Mouse (Mus musculus) midbrain, embryonic 16.5 days (tissue): ENCODE data around the gene Paxbp1. TPM values are rescaled to one million over a fixed set of nuclear protein-coding genes. Genes with fewer than 3 reads are reported as not detected.

Experiments
- ATAC-seq: fragments of 200-750 bp; cut with Nextera tagmentation; 2 replicates; pipeline ENCODE4 v1.8.0; 2017; ENCODE audit warnings: moderate TSS enrichment
- H3K27ac ChIP-seq: fragments of 300-500 bp; sonication (generic); 2 replicates; pipeline ENCODE4 v1.5.1; 2014; ENCODE audit warnings: mild to moderate bottlenecking, low read length, mixed read lengths
- H3K27me3 ChIP-seq: fragments of 300-500 bp; sonication (generic); 2 replicates; pipeline ENCODE4 v1.6.1; 2014; ENCODE audit warnings: low read depth, low read length, mixed read lengths; ENCODE audit not compliant: control insufficient read depth, insufficient read depth
- H3K36me3 ChIP-seq: fragments of 300-500 bp; sonication (generic); 2 replicates; pipeline ENCODE4 v1.6.1; 2014; ENCODE audit warnings: mild to moderate bottlenecking, low read length, moderate library complexity, mixed read lengths; ENCODE audit not compliant: control insufficient read depth, insufficient read depth
- H3K4me1 ChIP-seq: fragments of 300-500 bp; sonication (generic); 2 replicates; pipeline ENCODE4 v1.6.1; 2014; ENCODE audit warnings: mild to moderate bottlenecking, low read length, mixed read lengths; ENCODE audit not compliant: control insufficient read depth, insufficient read depth
- H3K4me2 ChIP-seq: fragments of 300-500 bp; sonication (generic); 2 replicates; pipeline ENCODE4 v1.6.1; 2014; ENCODE audit warnings: mild to moderate bottlenecking, low read length, mixed read lengths
- H3K4me3 ChIP-seq: fragments of 300-500 bp; sonication (generic); 2 replicates; pipeline ENCODE4 v1.5.1; 2014; ENCODE audit warnings: low read depth, mild to moderate bottlenecking, low read length, moderate library complexity, mixed read lengths
- H3K9ac ChIP-seq: fragments of 300-500 bp; sonication (generic); 2 replicates; pipeline ENCODE4 v1.6.1; 2014; ENCODE audit warnings: low read depth, low read length, mixed read lengths
- H3K9me3 ChIP-seq: fragments of 300-500 bp; sonication (generic); replicated peaks from 2 replicates; pipeline ENCODE4 v1.6.1; 2014; ENCODE audit warnings: mild to moderate bottlenecking, low read length, mixed read lengths; ENCODE audit not compliant: control insufficient read depth, poor library complexity, severe bottlenecking
- WGBS: fragments of 180-500 bp; shearing (Covaris S2); extraction: QIAGEN DNeasy Blood & Tissue Kit; methylation state at CpG from one replicate; pipeline ENCODE4 v1.1.7; 2014; 5-methylcytosine and 5-hydroxymethylcytosine counted together
- polyA plus RNA-seq: library from polyadenylated mRNA; unstranded; fragments of >200 nt; fragmentation: Nextera tagmentation; extraction: Ambion mirVana; gene quantifications from 2 replicates; pipeline ENCODE4 v1.2.1, GENCODE M21; 2015

Paxbp1 gene
- polyA plus RNA-seq, 1 experiment from 2014 or later: 72.3 TPM

DNA sequence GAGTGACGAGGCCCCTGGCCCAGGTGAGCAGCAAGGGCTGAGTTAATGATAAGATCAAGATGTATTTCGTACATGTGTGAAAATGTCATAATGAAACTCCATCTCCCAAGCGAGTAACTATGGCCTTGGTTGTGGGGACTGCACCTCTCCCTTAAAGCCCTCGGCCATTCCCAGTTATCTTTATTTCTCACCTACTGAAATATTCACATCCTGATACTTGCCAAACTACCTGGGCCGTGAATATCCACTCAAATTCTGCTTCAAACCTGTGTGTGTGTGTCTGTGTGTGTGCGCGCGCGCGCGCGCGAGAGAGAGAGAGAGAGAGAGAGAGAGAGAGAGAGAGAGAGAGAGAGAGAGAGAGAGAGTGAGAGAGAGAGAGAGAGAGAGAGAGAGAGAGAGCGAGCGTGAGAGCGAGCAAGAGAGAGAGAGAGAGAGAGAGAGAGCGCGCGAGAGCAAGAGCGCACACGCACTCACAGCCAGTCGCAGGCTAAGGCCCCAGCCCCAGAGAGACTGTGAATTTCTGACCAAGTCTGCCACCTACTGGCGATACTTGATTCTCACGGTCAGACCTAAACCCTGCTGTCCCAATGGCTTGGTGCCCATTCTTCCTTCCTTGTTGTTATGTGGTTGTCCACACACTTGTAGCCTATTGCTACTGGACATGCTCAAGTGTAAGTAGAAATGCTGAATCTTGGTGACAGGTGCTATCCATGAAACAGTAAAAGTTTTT, 29.0 kb upstream of the Paxbp1 start:
- no peaks in the 10 kb centered on the region for H3K27me3 ChIP-seq
- ATAC-seq: peak; percentile 96
- no peak overlapping the region for H3K9ac ChIP-seq
- peak overlapping the region; percentile 24; the same call in 1 of the 2 replicates for H3K4me2 ChIP-seq
- peaks cover 7% of the 10 kb centered on the region for H3K4me1 ChIP-seq
- H3K27ac ChIP-seq: no peak overlapping the region
- no peak overlapping the region for H3K4me3 ChIP-seq
- H3K36me3 ChIP-seq: no peaks in the 10 kb centered on the region
- WGBS: 45% methylated on average over 19 of the region's 24 CpGs
- no peaks in the 10 kb centered on the region for H3K9me3 ChIP-seq

DNA sequence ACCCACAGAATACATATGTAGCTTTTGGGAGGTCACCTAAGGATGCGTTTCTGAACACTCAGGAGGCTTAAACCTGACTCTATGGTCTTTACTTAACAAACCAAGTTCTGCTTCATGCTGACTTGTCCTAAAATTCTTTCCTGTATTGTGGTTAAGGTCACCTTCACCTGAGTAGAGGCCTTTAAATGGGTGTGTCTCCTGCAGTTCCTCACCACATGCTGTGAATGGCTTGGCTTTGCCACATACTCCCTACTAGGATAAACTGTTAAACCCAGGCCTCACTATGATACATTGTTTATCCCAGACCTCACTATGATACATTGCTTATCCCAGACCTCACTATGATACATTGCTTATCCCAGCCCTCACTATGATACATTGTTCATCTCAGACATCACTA, 27.9 kb upstream of the Paxbp1 start:
- Histone ChIP-seq H3K4me3 (no peak overlapping the region), H3K4me2 (no peak overlapping the region), H3K9me3 (no peaks in the 10 kb centered on the region), H3K4me1 (peaks cover 7% of the 10 kb centered on the region), H3K27me3 (no peaks in the 10 kb centered on the region), H3K36me3 (no peaks in the 10 kb centered on the region), H3K9ac (no peak overlapping the region), H3K27ac (no peak overlapping the region)
- ATAC-seq: no peak
- WGBS: 90% methylated on average over 1 of the region's 1 CpGs

DNA sequence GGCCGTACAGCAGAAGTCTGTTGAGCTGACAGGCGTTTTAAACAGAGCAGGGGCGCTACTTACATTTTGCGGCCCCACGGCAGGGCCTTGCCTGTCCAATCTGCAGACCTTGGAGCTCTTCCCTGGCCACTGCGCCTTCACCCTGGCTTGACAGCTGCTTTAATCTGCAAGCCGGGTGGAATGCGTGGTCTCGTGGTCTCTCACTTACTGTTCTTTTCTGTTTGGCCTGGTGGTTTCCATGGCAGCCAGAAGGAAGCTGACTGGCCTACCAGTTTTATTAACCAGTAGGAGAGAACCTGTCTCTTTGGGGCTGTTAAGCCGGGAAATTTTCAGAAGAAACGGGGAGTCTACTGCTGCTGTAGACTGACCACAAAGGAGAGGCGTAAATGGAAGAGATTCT, 24.6 kb upstream of the Paxbp1 start:
- Histone ChIP-seq H3K4me1 (peaks cover 7% of the 10 kb centered on the region), H3K9me3 (no peaks in the 10 kb centered on the region), H3K27ac (peak overlapping the region; percentile 29; the same call in 1 of the 2 replicates), H3K9ac (peak overlapping the region; percentile 16; the same call in 1 of the 2 replicates), H3K36me3 (no peaks in the 10 kb centered on the region), H3K27me3 (no peaks in the 10 kb centered on the region), H3K4me3 (no peak overlapping the region), H3K4me2 (peak overlapping the region; percentile 43)
- WGBS: 12% methylated on average over 12 of the region's 12 CpGs
- peak; percentile 36; the same call in 1 of the 2 replicates for ATAC-seq

- ATAC-seq: no peak
- H3K4me3 ChIP-seq: no peak overlapping the region
- 100% methylated on average over 1 of the region's 1 CpGs for WGBS
- H3K4me1 ChIP-seq: peaks cover 7% of the 10 kb centered on the region; the same call in 1 of the 2 replicates
- H3K27me3 ChIP-seq: no peaks in the 10 kb centered on the region
- no peak overlapping the region for H3K9ac ChIP-seq
- H3K36me3 ChIP-seq: no peaks in the 10 kb centered on the region
- H3K27ac ChIP-seq: no peak overlapping the region
- no peak overlapping the region for H3K4me2 ChIP-seq
- H3K9me3 ChIP-seq: no peaks in the 10 kb centered on the region
These were observed 22.8 kb upstream of the Paxbp1 start for GRCm38 (mm10) chr16:91067122-91067521.

DNA sequence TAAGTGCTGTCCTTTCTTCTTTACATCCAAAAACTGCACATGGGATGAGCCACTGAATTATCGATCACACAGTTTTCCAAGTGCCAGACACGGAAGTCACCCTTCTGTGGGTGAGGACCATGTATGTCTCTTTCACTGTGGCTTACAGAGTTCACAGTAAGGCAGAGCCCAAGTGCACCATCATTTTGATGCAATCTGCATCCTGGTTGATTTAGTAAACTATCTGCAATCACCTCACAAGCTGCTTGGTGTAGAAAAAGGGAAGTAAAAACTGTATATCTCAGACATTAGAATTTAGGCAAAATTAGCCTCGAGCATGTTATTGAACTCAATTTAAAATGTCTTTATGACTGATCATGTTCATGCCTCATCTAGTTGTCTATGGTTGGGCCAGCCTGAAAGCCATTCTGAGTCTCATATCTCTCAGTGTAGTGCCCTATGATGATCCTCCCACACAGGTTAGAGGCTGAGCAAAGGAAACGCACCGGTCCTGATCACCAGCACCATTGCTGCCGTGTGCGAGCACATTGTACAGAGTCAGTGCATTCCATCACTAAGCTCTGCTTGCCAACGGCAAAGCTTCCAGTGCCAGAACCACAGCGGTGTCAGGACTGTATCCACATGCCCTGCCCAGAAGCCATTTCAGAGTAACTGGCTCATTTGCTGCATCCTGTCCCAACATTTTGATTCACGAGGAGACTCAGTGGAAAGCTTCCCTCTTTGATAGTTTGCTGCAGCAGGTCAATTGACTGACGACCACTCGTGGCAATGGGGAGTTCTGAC, 20.4 kb upstream of the Paxbp1 start:
- WGBS: 89% methylated on average over 12 of the region's 12 CpGs
- no peaks in the 10 kb centered on the region for H3K27me3 ChIP-seq
- H3K4me3 ChIP-seq: no peak overlapping the region
- no peak overlapping the region for H3K4me2 ChIP-seq
- no peaks in the 10 kb centered on the region for H3K9me3 ChIP-seq
- peaks cover 7% of the 10 kb centered on the region; the same call in 1 of the 2 replicates for H3K4me1 ChIP-seq
- ATAC-seq: no peak
- no peaks in the 10 kb centered on the region for H3K36me3 ChIP-seq
- H3K9ac ChIP-seq: no peak overlapping the region
- H3K27ac ChIP-seq: no peak overlapping the region

DNA sequence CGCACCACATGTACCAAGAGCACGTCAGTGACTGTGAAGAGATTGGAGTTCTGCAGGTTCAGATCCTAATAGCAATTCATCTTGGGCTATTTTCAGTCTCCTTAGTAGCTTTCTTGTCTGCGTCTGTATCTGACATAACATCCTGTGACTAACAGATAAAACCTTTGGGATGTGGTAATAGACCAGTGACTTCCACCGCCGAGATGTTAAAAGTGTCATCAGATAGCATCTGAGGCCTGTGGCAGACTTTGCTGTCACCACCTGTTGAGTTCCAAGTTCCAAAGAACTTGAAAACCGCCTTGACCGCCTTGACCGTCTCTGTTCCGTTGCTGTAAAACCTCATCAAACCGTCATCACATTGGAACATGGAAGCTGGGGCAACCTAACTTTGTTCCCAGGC, 19.4 kb upstream of the Paxbp1 start:
- no peaks in the 10 kb centered on the region for H3K27me3 ChIP-seq
- H3K4me3 ChIP-seq: no peak overlapping the region
- no peaks in the 10 kb centered on the region for H3K36me3 ChIP-seq
- WGBS: 94% methylated on average over 10 of the region's 10 CpGs
- peaks cover 2% of the 10 kb centered on the region; the same call in 1 of the 2 replicates for H3K4me1 ChIP-seq
- H3K27ac ChIP-seq: no peak overlapping the region
- no peak for ATAC-seq
- no peaks in the 10 kb centered on the region for H3K9me3 ChIP-seq
- no peak overlapping the region for H3K4me2 ChIP-seq
- no peak overlapping the region for H3K9ac ChIP-seq

DNA sequence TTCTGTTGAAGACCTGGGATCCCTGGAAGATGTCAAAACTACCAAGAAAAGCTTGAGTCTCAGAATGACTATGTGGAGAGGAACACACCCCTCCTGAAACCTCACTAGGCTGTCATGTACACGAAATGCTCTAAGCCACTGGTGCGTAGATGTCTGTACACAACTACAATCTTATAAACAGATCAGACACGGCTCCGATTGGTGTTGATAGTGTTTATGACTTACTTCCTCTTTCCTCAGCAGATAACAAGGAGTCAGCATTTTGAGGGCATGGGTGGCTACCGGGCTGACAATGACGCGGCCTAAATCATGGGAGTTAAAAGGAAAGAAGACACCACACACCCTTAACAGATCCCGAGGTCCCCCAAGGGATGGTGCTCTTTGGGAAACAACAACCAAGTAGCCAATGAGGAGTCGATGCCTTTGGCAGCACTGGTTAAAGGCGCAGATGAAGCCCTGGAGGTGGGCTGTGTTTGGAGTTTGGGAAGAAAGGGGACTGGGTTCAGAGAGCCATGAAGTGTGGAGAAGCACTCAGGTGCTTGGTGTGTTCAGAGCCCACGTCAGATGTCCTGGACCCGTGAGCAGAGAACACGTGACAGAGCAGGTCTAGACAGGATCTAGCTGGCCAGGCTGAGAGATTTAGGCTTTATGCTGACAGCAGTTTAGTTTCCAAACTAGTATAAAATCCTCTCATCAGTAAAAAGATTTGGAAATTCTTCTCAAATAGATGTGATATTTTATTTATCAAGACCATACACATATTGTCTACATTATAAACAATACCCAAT, 17.4 kb upstream of the Paxbp1 start:
- Histone ChIP-seq H3K4me1 (no peaks in the 10 kb centered on the region), H3K4me2 (no peak overlapping the region), H3K4me3 (no peak overlapping the region), H3K9me3 (no peaks in the 10 kb centered on the region), H3K36me3 (no peaks in the 10 kb centered on the region), H3K27ac (no peak overlapping the region), H3K27me3 (no peaks in the 10 kb centered on the region), H3K9ac (no peak overlapping the region)
- WGBS: 88% methylated on average over 13 of the region's 13 CpGs
- ATAC-seq: no peak

- 82% methylated on average over 6 of the region's 6 CpGs for WGBS
- H3K4me2 ChIP-seq: no peak overlapping the region
- ATAC-seq: no peak
- no peak overlapping the region for H3K4me3 ChIP-seq
- H3K27me3 ChIP-seq: no peaks in the 10 kb centered on the region
- no peak overlapping the region for H3K9ac ChIP-seq
- H3K36me3 ChIP-seq: no peaks in the 10 kb centered on the region
- H3K9me3 ChIP-seq: no peaks in the 10 kb centered on the region
- H3K4me1 ChIP-seq: no peaks in the 10 kb centered on the region
- no peak overlapping the region for H3K27ac ChIP-seq
These were observed 13.4 kb upstream of the Paxbp1 start for GRCm38 (mm10) chr16:91057741-91058140.
